Mouse (Mus musculus): ENCODE results near the gene Osr1.

Osr1 gene

GRCm38 (mm10) chr12:9589561-9590134, 19.7 kb downstream of the Osr1 start:
- DNase-seq = no peak

- no peak for DNase-seq
Measured at GRCm38 (mm10) chr12:9591141-9591540, 21.2 kb downstream of the Osr1 start.

- no peak for DNase-seq
Measured at GRCm38 (mm10) chr12:9598219-9598618, 28.3 kb downstream of the Osr1 start.
